Mouse (Mus musculus) MEL (cell line): Measurements from ENCODE around the gene Oas3.

Experiments
- CHD1 ChIP-seq: IDR thresholded peaks from 2 replicates; pipeline ENCODE4 v1.6.1; 2012; ENCODE audit warnings: low read depth, mild to moderate bottlenecking, inconsistent platforms, low read length, improper control_type of control experiment
- CHD2 ChIP-seq: IDR thresholded peaks from 2 replicates; pipeline ENCODE4 v1.6.1; 2011; ENCODE audit warnings: low read length, improper control_type of control experiment
- CTCF ChIP-seq, 3 experiments: IDR thresholded peaks in 2 of 3; conservative IDR thresholded peaks in 1 of 3; 2 replicates each; pipeline ENCODE4 v1.5.1; 2011 to 2012; ENCODE audit warnings: low read length in 3 of 3, low read depth in 2 of 3, mild to moderate bottlenecking in 2 of 3, improper control_type of control experiment in 1 of 3, inconsistent platforms in 1 of 3, mixed read lengths in 1 of 3, moderate library complexity in 1 of 3; ENCODE audit not compliant: control insufficient read depth in 1 of 3, insufficient read depth in 1 of 3, poor library complexity in 1 of 3, severe bottlenecking in 1 of 3
- E2F4 ChIP-seq: IDR thresholded peaks from 2 replicates; pipeline ENCODE4 v1.6.1; 2011; ENCODE audit warnings: low read depth, low read length, improper control_type of control experiment, borderline replicate concordance
- EP300 ChIP-seq, 2 experiments: IDR thresholded peaks; 2 replicates each; pipeline ENCODE4 v1.6.1; 2011; ENCODE audit warnings: improper control_type of control experiment in 2 of 2, low read length in 2 of 2, low read depth in 1 of 2, mild to moderate bottlenecking in 1 of 2
- GATA1 ChIP-seq: IDR thresholded peaks from 2 replicates; pipeline ENCODE4 v1.6.1; 2011; ENCODE audit warnings: low read depth, low read length, improper control_type of control experiment
- JUND ChIP-seq: IDR thresholded peaks from 2 replicates; pipeline ENCODE4 v1.6.1; 2011; ENCODE audit warnings: low read depth, mild to moderate bottlenecking, improper control_type of control experiment, low read length
- MAX ChIP-seq: IDR thresholded peaks from 2 replicates; pipeline ENCODE4 v1.6.1; 2011; ENCODE audit warnings: low read length, improper control_type of control experiment
- POLR2A ChIP-seq, 2 experiments: IDR thresholded peaks; 2 replicates each; pipeline ENCODE4 v1.6.1; 2011 to 2012; ENCODE audit warnings: low read length in 2 of 2, mild to moderate bottlenecking in 2 of 2, control low read depth in 1 of 2, improper control_type of control experiment in 1 of 2, low read depth in 1 of 2, moderate library complexity in 1 of 2; ENCODE audit not compliant: control insufficient read depth in 1 of 2, insufficient read depth in 1 of 2, poor library complexity in 1 of 2
- POLR2AphosphoS5 ChIP-seq: IDR thresholded peaks from 2 replicates; pipeline ENCODE4 v1.6.1; 2012; ENCODE audit warnings: low read depth, borderline replicate concordance, mild to moderate bottlenecking, inconsistent platforms, low read length, moderate library complexity, mixed read lengths
- ZC3H11A ChIP-seq: IDR thresholded peaks from 2 replicates; pipeline ENCODE4 v1.6.1; 2012; ENCODE audit warnings: low read depth, mild to moderate bottlenecking, inconsistent platforms, low read length, improper control_type of control experiment

DNA sequence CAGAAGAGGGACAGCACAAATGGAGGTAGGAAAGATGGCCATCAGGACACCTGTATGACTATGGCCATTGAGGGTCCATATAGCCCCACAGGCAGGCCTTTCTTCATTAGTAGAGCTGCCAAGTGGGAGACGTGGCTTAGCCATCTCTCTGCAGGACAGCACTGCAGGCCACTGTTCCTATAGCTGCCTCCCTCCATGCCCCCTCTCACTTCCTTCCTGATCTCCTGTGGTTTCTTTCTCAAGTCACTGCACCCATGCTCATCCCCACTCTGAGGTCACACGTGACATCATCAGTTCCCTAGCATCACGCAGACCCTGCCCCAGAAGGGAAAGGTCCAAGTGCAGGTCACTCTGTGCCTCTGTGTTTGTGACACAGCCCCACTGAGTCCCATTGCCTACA lies 9.6 kb upstream of the Oas3 start:
- TF ChIP-seq E2F4 = no peak
- no peak for TF ChIP-seq CHD2
- TF ChIP-seq CTCF (IDR thresholded peaks at IDR 0.05 in 2 of 3, conservative IDR thresholded peaks at IDR 0.05 in 1 of 3; ENCODE audit: control insufficient read depth in 1 of 3, insufficient read depth in 1 of 3, low read depth in 2 of 3, low read length in 3 of 3, poor library complexity in 1 of 3, severe bottlenecking in 1 of 3) = no peak
- TF ChIP-seq EP300 (IDR thresholded peaks at IDR 0.05; ENCODE audit: low read depth in 1 of 2, low read length in 2 of 2) = no peak
- no peak for TF ChIP-seq MAX
- TF ChIP-seq POLR2A (IDR thresholded peaks at IDR 0.05; ENCODE audit: control insufficient read depth in 1 of 2, insufficient read depth in 1 of 2, low read depth in 1 of 2, low read length in 2 of 2, poor library complexity in 1 of 2) = no peak
- TF ChIP-seq ZC3H11A = no peak
- no peak for TF ChIP-seq JUND
- no peak for TF ChIP-seq POLR2AphosphoS5
- no peak for TF ChIP-seq CHD1
- no peak for TF ChIP-seq GATA1
